Mouse (Mus musculus) small intestine, adult 2 months (tissue): Measurements from ENCODE around the gene Hoxd9. TPM values are rescaled to one million over a fixed set of nuclear protein-coding genes. Genes with fewer than 3 reads are reported as not detected.
A peak's percentile ranks its signal among the peaks of the same experiment; 100 is the strongest.

Experiments
- H3K27ac ChIP-seq: fragments of 200-500 bp; 2 replicates; pipeline ENCODE4 v1.5.1; 2012; ENCODE audit warnings: low read depth, low read length, control low read depth, inconsistent platforms; ENCODE audit not compliant: insufficient read depth
- H3K27me3 ChIP-seq: fragments of 200-500 bp; 2 replicates; pipeline ENCODE4 v1.6.1; 2012; ENCODE audit warnings: mild to moderate bottlenecking, moderate library complexity, low read length, inconsistent platforms; ENCODE audit not compliant: control insufficient read depth, insufficient read depth
- H3K36me3 ChIP-seq: fragments of 200-500 bp; 2 replicates; pipeline ENCODE4 v1.6.1; 2012; ENCODE audit warnings: mild to moderate bottlenecking, low read length, control low read depth, inconsistent platforms; ENCODE audit not compliant: control insufficient read depth, insufficient read depth
- H3K4me1 ChIP-seq: fragments of 200-500 bp; 2 replicates; pipeline ENCODE4 v1.6.1; 2012; ENCODE audit warnings: low read length, inconsistent platforms, mixed read lengths; ENCODE audit not compliant: control insufficient read depth, insufficient read depth, insufficient read length
- H3K4me3 ChIP-seq: fragments of 200-500 bp; 2 replicates; pipeline ENCODE4 v1.5.1; 2012; ENCODE audit warnings: low read depth, mild to moderate bottlenecking, control low read depth, inconsistent platforms, low read length, moderate library complexity
- CTCF ChIP-seq: fragments of 200-500 bp; IDR thresholded peaks from 2 replicates; pipeline ENCODE4 v1.5.1; 2012; ENCODE audit warnings: low read depth, mild to moderate bottlenecking, control low read depth, inconsistent platforms, low read length, moderate library complexity, mixed read lengths; ENCODE audit not compliant: insufficient replicate concordance, insufficient read length; ENCODE audit errors: extremely low read depth
- POLR2A ChIP-seq: fragments of 200-500 bp; IDR thresholded peaks from 2 replicates; pipeline ENCODE4 v1.6.1; 2012; ENCODE audit warnings: low read depth, mild to moderate bottlenecking, control low read depth, inconsistent platforms, low read length, moderate library complexity
- WGBS: fragments of 180-500 bp; shearing (Covaris S2); methylation state at CpG from one replicate; pipeline ENCODE4 v1.1.7; 2018; 5-methylcytosine and 5-hydroxymethylcytosine counted together
- polyA plus RNA-seq: library from polyadenylated mRNA; depleted of rRNA; stranded (reverse); fragments of >200 nt; gene quantifications from 2 replicates; pipeline ENCODE4 v1.2.3, GENCODE M21; 2012

Gene Hoxd9
- polyA plus RNA-seq, 1 experiment = 0.34 TPM

- Histone ChIP-seq H3K27me3 (peaks cover 74% of the 10 kb centered on the region), H3K4me3 (no peak overlapping the region), H3K27ac (no peak overlapping the region), H3K36me3 (no peaks in the 10 kb centered on the region), H3K4me1 (peaks cover 10% of the 10 kb centered on the region)
- WGBS = 6% methylated on average over 14 of the region's 14 CpGs
- TF ChIP-seq CTCF = no peak
- TF ChIP-seq POLR2A = no peak
These were observed 27.8 kb upstream of the Hoxd9 start for GRCm38 (mm10) chr2:74669650-74670235.

- TF ChIP-seq POLR2A = no peak
- TF ChIP-seq CTCF = no peak
- no peak overlapping the region for H3K4me3 ChIP-seq
- peaks cover 84% of the 10 kb centered on the region for H3K27me3 ChIP-seq
- no peaks in the 10 kb centered on the region for H3K36me3 ChIP-seq
- WGBS = 7% methylated on average over 3 of the region's 3 CpGs
- H3K27ac ChIP-seq = no peak overlapping the region
- H3K4me1 ChIP-seq = peaks cover 10% of the 10 kb centered on the region
These were observed 26.8 kb upstream of the Hoxd9 start for GRCm38 (mm10) chr2:74670632-74671188.

- 18% methylated on average over 5 of the region's 5 CpGs for WGBS
- H3K4me1 ChIP-seq = peaks cover 10% of the 10 kb centered on the region
- peaks cover 87% of the 10 kb centered on the region for H3K27me3 ChIP-seq
- no peak for TF ChIP-seq POLR2A
- TF ChIP-seq CTCF = no peak
- no peak overlapping the region for H3K27ac ChIP-seq
- H3K36me3 ChIP-seq = no peaks in the 10 kb centered on the region
- no peak overlapping the region for H3K4me3 ChIP-seq
These were observed 25.7 kb upstream of the Hoxd9 start for GRCm38 (mm10) chr2:74671847-74672246.

- Histone ChIP-seq H3K27ac (no peak overlapping the region), H3K27me3 (peaks cover 84% of the 10 kb centered on the region), H3K4me1 (peaks cover 10% of the 10 kb centered on the region), H3K4me3 (peak overlapping the region; percentile 54), H3K36me3 (no peaks in the 10 kb centered on the region)
- peak; percentile 67 for TF ChIP-seq CTCF
- no peak for TF ChIP-seq POLR2A
- 9% methylated on average over 40 of the region's 40 CpGs for WGBS
These were observed 24.8 kb upstream of the Hoxd9 start for GRCm38 (mm10) chr2:74672481-74673362.

GRCm38 (mm10) chr2:74673835-74674425, 23.6 kb upstream of the Hoxd9 start:
- peaks cover 83% of the 10 kb centered on the region for H3K27me3 ChIP-seq

GRCm38 (mm10) chr2:74674881-74675665, 22.5 kb upstream of the Hoxd9 start, which contains the start of gene Hoxd12:
TSS of gene Hoxd12 (plus strand) at chr2:74675013.
- Histone ChIP-seq H3K4me3 (no peak within 1 kb of the TSS), H3K27me3 (peaks cover 83% of the 10 kb centered on the region), H3K27ac (no peak within 1 kb of the TSS), H3K4me1 (peaks cover 6% of the 10 kb centered on the region; the same call in 1 of the 2 replicates), H3K36me3 (no peaks in the 10 kb centered on the region)
- TF ChIP-seq POLR2A = no peak
- no peak for TF ChIP-seq CTCF
- 8% methylated on average over 47 of the region's 47 CpGs for WGBS

More at GRCm38 (mm10) chr2:74673835-74674425, 23.6 kb upstream of the Hoxd9 start:
- H3K4me3 ChIP-seq = no peak overlapping the region
- no peak for TF ChIP-seq CTCF
- TF ChIP-seq POLR2A = no peak
- no peaks in the 10 kb centered on the region for H3K36me3 ChIP-seq
- no peak overlapping the region for H3K27ac ChIP-seq
- WGBS = 5% methylated on average over 24 of the region's 24 CpGs
- H3K4me1 ChIP-seq = peaks cover 4% of the 10 kb centered on the region; the same call in 1 of the 2 replicates
